In the genomic region with DNA sequence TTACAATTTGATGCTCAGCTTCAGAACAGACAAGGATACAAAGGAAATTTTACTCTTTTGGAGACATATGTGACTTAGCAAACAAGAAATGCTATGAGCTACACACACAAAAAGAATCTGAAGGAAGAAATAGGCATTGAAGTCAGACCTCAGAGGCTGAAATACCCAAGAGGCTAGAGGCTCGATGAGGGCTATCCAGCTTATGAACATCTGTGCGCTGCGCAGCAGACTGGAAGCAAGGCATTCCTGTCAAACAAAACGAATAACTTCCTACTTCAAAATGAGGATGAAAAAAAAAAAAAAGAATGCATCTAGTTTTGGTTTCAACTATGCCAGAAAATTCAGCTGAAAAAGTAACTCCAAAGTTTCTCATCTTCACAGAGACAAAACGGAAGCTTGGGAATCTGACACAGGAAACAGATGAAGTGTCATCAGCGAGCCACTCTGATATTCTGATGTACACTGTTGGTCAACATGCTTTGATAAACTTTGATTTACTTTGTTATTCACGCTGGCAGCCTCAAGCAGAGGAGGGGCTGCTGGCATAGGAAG, we compare ENCODE assay signal across 16 mouse cellular contexts.
DNase-seq lines count a peak whose midpoint lies in the region; ATAC-seq and TF ChIP-seq lines count a peak whose summit lies in the region.
"Had no signal": no experiment of that assay in that cellular context is flagged by ENCODE, and none has a peak within 500 bp of the region (broad histone marks: within the 10 kb centered on the region; RNA-seq: fewer than 3 reads in every experiment).

No protein-coding gene starts in this region.

- peaks cover 6% of the 10 kb centered on the region for H3K4me1 ChIP-seq in heart, adult 2 months (ENCODE audit: control insufficient read depth, insufficient read depth, low read length)
- no peaks in the 10 kb centered on the region for H3K4me1 ChIP-seq in liver, postnatal 0 days (ENCODE audit: insufficient read depth)
- H3K4me1 ChIP-seq in liver, embryonic 11.5 days (replicated peaks; ENCODE audit: control insufficient read depth, insufficient read depth, low read length): peaks cover 2% of the 10 kb centered on the region
- H3K4me1 ChIP-seq: liver, embryonic 13.5 days had no signal

- no peak for TF ChIP-seq EP300 in heart, adult 2 months (IDR thresholded peaks at IDR 0.05; ENCODE audit: insufficient read depth, low read depth, low read length)
- TF ChIP-seq EP300 in liver, postnatal 0 days (IDR thresholded peaks at IDR 0.05; ENCODE audit: low read depth): no peak

- no peak for TF ChIP-seq POLR2A in heart, adult 2 months (IDR thresholded peaks at IDR 0.05; ENCODE audit: insufficient read depth, low read depth, low read length)

- H3K4me3 ChIP-seq in heart, adult 2 months: no peak overlapping the region
- H3K4me3 ChIP-seq in liver, postnatal 0 days (ENCODE audit: low read depth, low read length): no peak overlapping the region
- H3K4me3 ChIP-seq in liver, embryonic 11.5 days (ENCODE audit: low read depth, low read length): no peak overlapping the region
- H3K4me3 ChIP-seq: erythroblast, embryonic 14.5 days; liver, embryonic 13.5 days had no signal

- no peak overlapping the region for H3K4me2 ChIP-seq in liver, postnatal 0 days (ENCODE audit: low read depth, low read length)
- no peak overlapping the region for H3K4me2 ChIP-seq in liver, embryonic 11.5 days
- H3K4me2 ChIP-seq: liver, embryonic 13.5 days had no signal

- TF ChIP-seq CTCF in heart, adult 2 months (IDR thresholded peaks at IDR 0.05): no peak
- TF ChIP-seq CTCF in liver, postnatal 0 days (IDR thresholded peaks at IDR 0.05; ENCODE audit: low read depth): no peak

- peaks cover 17% of the 10 kb centered on the region for H3K36me3 ChIP-seq in heart, adult 2 months (ENCODE audit: control insufficient read depth, insufficient read depth, low read length)
- no peaks in the 10 kb centered on the region for H3K36me3 ChIP-seq in liver, postnatal 0 days (replicated peaks; ENCODE audit: insufficient read depth, low read length)
- no peaks in the 10 kb centered on the region for H3K36me3 ChIP-seq in liver, embryonic 11.5 days (ENCODE audit: control insufficient read depth, insufficient read depth, low read length)
- H3K36me3 ChIP-seq: liver, embryonic 13.5 days had no signal

- H3K9ac ChIP-seq in heart, adult 2 months (ENCODE audit: low read depth, low read length): no peak overlapping the region
- H3K9ac ChIP-seq in liver, postnatal 0 days (replicated peaks): no peak overlapping the region
- no peak overlapping the region for H3K9ac ChIP-seq in liver, embryonic 11.5 days (ENCODE audit: low read depth, low read length)
- H3K9ac ChIP-seq: liver, embryonic 13.5 days had no signal

- H3K27me3 ChIP-seq in heart, adult 2 months (ENCODE audit: control insufficient read depth, insufficient read depth, low read length): no peaks in the 10 kb centered on the region
- no peaks in the 10 kb centered on the region for H3K27me3 ChIP-seq in liver, postnatal 0 days (ENCODE audit: insufficient read depth, low read length)
- H3K27me3 ChIP-seq in liver, embryonic 11.5 days (replicated peaks; ENCODE audit: control insufficient read depth, insufficient read depth, low read length): no peaks in the 10 kb centered on the region
- H3K27me3 ChIP-seq: liver, embryonic 13.5 days had no signal

- peak overlapping the region; percentile 17; the same call in 1 of the 2 replicates for H3K27ac ChIP-seq in heart, adult 2 months
- H3K27ac ChIP-seq in liver, postnatal 0 days (ENCODE audit: low read depth): peak overlapping the region; percentile 16; the same call in 1 of the 2 replicates
- no peak overlapping the region for H3K27ac ChIP-seq in liver, embryonic 11.5 days (ENCODE audit: low read depth, low read length)
- H3K27ac ChIP-seq: liver, embryonic 13.5 days had no signal

- ATAC-seq in liver, postnatal 0 days: no peak
- ATAC-seq in liver, embryonic 11.5 days (replicated peaks; ENCODE audit: low FRiP score): no peak
- peak; percentile 26; the same call in 1 of the 2 replicates for ATAC-seq in common myeloid progenitor, adult 5-6 weeks (replicated peaks; ENCODE audit: low read depth, poor library complexity, severe bottlenecking)
- ATAC-seq: forebrain, embryonic 14.5 days had no signal

- intact Hi-C loops in heart, adult 2 months (cut with DNase I): no loop called here

- no peaks in the 10 kb centered on the region for H3K9me3 ChIP-seq in liver, postnatal 0 days (ENCODE audit: low read length)
- no peaks in the 10 kb centered on the region for H3K9me3 ChIP-seq in liver, embryonic 11.5 days (ENCODE audit: control insufficient read depth, low read length)
- H3K9me3 ChIP-seq: liver, embryonic 13.5 days had no signal

- no peaks in the 10 kb centered on the region for H3K79me2 ChIP-seq in heart, adult 2 months (replicated peaks; ENCODE audit: control insufficient read depth, insufficient read depth, low read length)

- no peak for DNase-seq in heart, adult 2 months
- no peak for DNase-seq in heart, adult 18-20 months
- DNase-seq in liver, postnatal 0 days: no peak
- DNase-seq in liver, embryonic 11.5 days (ENCODE audit: low spot score): no peak
- peak; percentile 16 for DNase-seq in mesoderm, embryonic 11.5 days (ENCODE audit: low read depth, low spot score)
- DNase-seq in Muller cell, postnatal 12 days (ENCODE audit: inconsistent ontology term): no peak
- DNase-seq in layer of hippocampus, adult 9-10 months (ENCODE audit: low spot score): no peak
- DNase-seq: adrenal gland, postnatal 25 days; B cell, adult 2 months; cerebellum, adult 8-10 months; layer of hippocampus, postnatal 36 days; liver, embryonic 13.5 days; midbrain, embryonic 14.5 days had no signal

- WGBS in heart, adult 2 months: 31% methylated on average over 7 of the region's 7 CpGs
- 38% methylated on average over 7 of the region's 7 CpGs for WGBS in liver, postnatal 0 days (ENCODE audit: insufficient replicate concordance)
- WGBS in liver, embryonic 11.5 days: 65% methylated on average over 7 of the region's 7 CpGs
